Mouse (Mus musculus) lung, postnatal 0 days (tissue): Measurements from ENCODE around the gene B430305J03Rik. TPM values are rescaled to one million over a fixed set of nuclear protein-coding genes. Genes with fewer than 3 reads are reported as not detected.

ENCODE experiments used
- ATAC-seq: fragments of 200-750 bp; cut with Nextera tagmentation; 2 replicates; pipeline ENCODE4 v1.8.0; 2017; ENCODE audit warnings: moderate library complexity
- DNase-seq: peaks from one replicate; pipeline ENCODE4 v3.0.0-alpha.2; 2016; ENCODE audit warnings: low spot score
- H3K27ac ChIP-seq: fragments of 300-500 bp; sonication (generic); 2 replicates; pipeline ENCODE4 v1.5.1; 2014; ENCODE audit warnings: antibody characterized with exemption, mild to moderate bottlenecking, low read length, mixed read lengths
- H3K27me3 ChIP-seq: fragments of 300-500 bp; sonication (generic); replicated peaks from 2 replicates; pipeline ENCODE4 v1.6.1; 2014; ENCODE audit warnings: low read length, mixed read lengths; ENCODE audit not compliant: insufficient read depth
- H3K36me3 ChIP-seq: fragments of 300-500 bp; sonication (generic); 2 replicates; pipeline ENCODE4 v1.6.1; 2014; ENCODE audit warnings: low read length, mixed read lengths; ENCODE audit not compliant: insufficient read depth
- H3K4me1 ChIP-seq: fragments of 300-500 bp; sonication (generic); 2 replicates; pipeline ENCODE4 v1.6.1; 2014; ENCODE audit warnings: antibody characterized with exemption, low read depth, low read length, mixed read lengths; ENCODE audit not compliant: insufficient read depth
- H3K4me2 ChIP-seq: fragments of 300-500 bp; sonication (generic); replicated peaks from 2 replicates; pipeline ENCODE4 v1.6.1; 2014; ENCODE audit warnings: low read depth, mild to moderate bottlenecking, low read length, moderate library complexity, mixed read lengths
- H3K4me3 ChIP-seq: fragments of 300-500 bp; sonication (generic); 2 replicates; pipeline ENCODE4 v1.5.1; 2014; ENCODE audit warnings: low read depth, low read length
- H3K9ac ChIP-seq: fragments of 300-500 bp; sonication (generic); replicated peaks from 2 replicates; pipeline ENCODE4 v1.6.1; 2014; ENCODE audit warnings: low read depth, mild to moderate bottlenecking
- H3K9me3 ChIP-seq: fragments of 300-500 bp; sonication (generic); 2 replicates; pipeline ENCODE4 v1.6.1; 2016; ENCODE audit warnings: low read length, mixed read lengths
- CTCF ChIP-seq: IDR thresholded peaks from 2 replicates; pipeline ENCODE4 v1.5.1; 2016; ENCODE audit warnings: antibody characterized with exemption, mild to moderate bottlenecking
- EP300 ChIP-seq: IDR thresholded peaks from 2 replicates; pipeline ENCODE4 v1.6.1; 2016; ENCODE audit warnings: antibody characterized with exemption, mild to moderate bottlenecking, control low read depth
- WGBS: fragments of 180-500 bp; shearing (Covaris S2); extraction: QIAGEN DNeasy Blood & Tissue Kit; methylation state at CpG from one replicate; pipeline ENCODE4 v1.1.7; 2014; 5-methylcytosine and 5-hydroxymethylcytosine counted together
- polyA plus RNA-seq: library from polyadenylated mRNA; unstranded; fragments of >200 nt; fragmentation: Nextera tagmentation; extraction: Ambion mirVana; gene quantifications from 2 replicates; pipeline ENCODE4 v1.2.1, GENCODE M21; 2015

B430305J03Rik gene
- polyA plus RNA-seq, 1 experiment from 2014 or later, result not detected

- Histone ChIP-seq H3K4me3 (no peak within 1 kb of the TSS), H3K4me2 (no peak within 1 kb of the TSS), H3K27me3 (no peaks in the 10 kb centered on the region), H3K9me3 (no peaks in the 10 kb centered on the region), H3K27ac (no peak within 1 kb of the TSS), H3K36me3 (no peaks in the 10 kb centered on the region), H3K4me1 (0 out of 2 replicates have a peak, but pooled peaks cover 2% of the 10 kb centered on the region), H3K9ac (no peak within 1 kb of the TSS)
- WGBS, result 52% methylated on average over 1 of the region's 1 CpGs
- DNase-seq, result no peak
- TF ChIP-seq EP300, result no peak
- no peak for TF ChIP-seq CTCF
- ATAC-seq, result no peak
These were observed 4.4 kb downstream of the B430305J03Rik start, which contains the start of gene Rap2b for GRCm38 (mm10) chr3:61361338-61361737. TSS of gene Rap2b (plus strand) at chr3:61361638.

- Histone ChIP-seq H3K4me3 (no peak overlapping the region), H3K27ac (no peak overlapping the region), H3K27me3 (no peaks in the 10 kb centered on the region), H3K36me3 (no peaks in the 10 kb centered on the region), H3K9ac (no peak overlapping the region), H3K4me2 (no peak overlapping the region), H3K9me3 (no peaks in the 10 kb centered on the region), H3K4me1 (no peaks in the 10 kb centered on the region)
- ATAC-seq, result no peak
- no peak for TF ChIP-seq CTCF
- TF ChIP-seq EP300, result no peak
- DNase-seq, result no peak
- WGBS, result 45% methylated on average over 7 of the region's 7 CpGs
These were observed 6.9 kb downstream of the B430305J03Rik start for GRCm38 (mm10) chr3:61358756-61359293.

GRCm38 (mm10) chr3:61358107-61358506 is 7.6 kb downstream of the B430305J03Rik start:
- DNase-seq, result no peak

DNA sequence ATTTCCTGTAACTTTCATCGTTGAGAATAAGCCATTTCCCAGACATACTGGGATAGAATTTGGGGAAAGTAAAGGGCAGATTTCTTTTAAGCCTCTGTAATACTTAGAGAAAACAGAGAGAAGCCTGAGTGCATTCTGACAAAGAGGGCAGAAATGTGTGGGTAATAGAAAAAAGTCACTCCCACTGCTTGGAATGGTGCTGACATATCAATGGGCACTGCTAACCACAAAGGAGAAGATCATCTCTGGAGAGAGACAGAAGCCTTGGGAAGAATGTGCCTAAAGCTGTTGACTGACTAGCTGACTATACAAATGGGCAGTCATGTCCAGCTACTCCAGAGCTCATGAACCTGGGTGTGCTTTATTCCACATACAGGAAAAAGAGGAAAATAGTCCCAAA is 10.3 kb downstream of the B430305J03Rik start:
- TF ChIP-seq EP300, result no peak
- no peak for TF ChIP-seq CTCF
- 56% methylated on average over 1 of the region's 1 CpGs for WGBS
- H3K9ac ChIP-seq, result no peak overlapping the region
- H3K4me2 ChIP-seq, result no peak overlapping the region
- H3K27ac ChIP-seq, result no peak overlapping the region
- H3K4me1 ChIP-seq, result no peaks in the 10 kb centered on the region
- DNase-seq (no peak), ATAC-seq (no peak)
- H3K27me3 ChIP-seq, result no peaks in the 10 kb centered on the region
- H3K4me3 ChIP-seq, result no peak overlapping the region
- no peaks in the 10 kb centered on the region for H3K36me3 ChIP-seq
- no peaks in the 10 kb centered on the region for H3K9me3 ChIP-seq

More at GRCm38 (mm10) chr3:61358107-61358506, 7.6 kb downstream of the B430305J03Rik start:
- Histone ChIP-seq H3K9ac (no peak overlapping the region), H3K4me3 (no peak overlapping the region), H3K9me3 (no peaks in the 10 kb centered on the region), H3K27me3 (no peaks in the 10 kb centered on the region), H3K27ac (no peak overlapping the region), H3K4me1 (no peaks in the 10 kb centered on the region), H3K36me3 (no peaks in the 10 kb centered on the region), H3K4me2 (no peak overlapping the region)
- no peak for ATAC-seq
- TF ChIP-seq EP300 (no peak), CTCF (no peak)
- 62% methylated on average over 6 of the region's 6 CpGs for WGBS

DNA sequence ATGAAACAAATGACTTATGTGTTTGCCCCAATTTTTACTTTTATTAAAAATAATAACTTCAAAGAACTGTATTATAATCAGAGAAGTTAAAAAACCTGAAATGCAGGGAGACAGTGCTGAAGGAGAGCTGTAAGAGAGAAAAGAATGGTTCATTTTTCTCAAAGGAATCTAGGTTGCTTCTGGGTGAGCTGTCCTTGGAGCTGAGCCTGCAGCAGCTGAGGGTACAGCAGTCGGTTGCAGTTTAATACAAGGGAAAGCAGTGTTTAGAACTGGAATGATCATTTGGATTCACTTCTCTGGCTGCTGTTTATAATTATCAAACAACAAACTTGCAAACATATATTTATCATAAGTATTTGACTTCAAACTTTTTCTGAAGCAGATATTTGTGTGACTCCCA is 16.3 kb downstream of the B430305J03Rik start:
- H3K4me3 ChIP-seq, result no peak overlapping the region
- H3K36me3 ChIP-seq, result no peaks in the 10 kb centered on the region
- TF ChIP-seq EP300 (no peak), CTCF (no peak)
- ATAC-seq (no peak), DNase-seq (no peak)
- H3K4me1 ChIP-seq, result no peaks in the 10 kb centered on the region
- H3K9me3 ChIP-seq, result no peaks in the 10 kb centered on the region
- H3K9ac ChIP-seq, result no peak overlapping the region
- no peak overlapping the region for H3K27ac ChIP-seq
- no peak overlapping the region for H3K4me2 ChIP-seq
- H3K27me3 ChIP-seq, result no peaks in the 10 kb centered on the region
- WGBS, result 63% methylated on average over 1 of the region's 1 CpGs

GRCm38 (mm10) chr3:61348036-61348614 is 17.6 kb downstream of the B430305J03Rik start:
- Histone ChIP-seq H3K4me1 (no peaks in the 10 kb centered on the region), H3K36me3 (no peaks in the 10 kb centered on the region), H3K27ac (no peak overlapping the region), H3K4me2 (no peak overlapping the region), H3K4me3 (no peak overlapping the region), H3K27me3 (no peaks in the 10 kb centered on the region), H3K9me3 (no peaks in the 10 kb centered on the region), H3K9ac (no peak overlapping the region)
- 71% methylated on average over 4 of the region's 4 CpGs for WGBS
- TF ChIP-seq CTCF, result no peak
- TF ChIP-seq EP300, result no peak
- no peak for ATAC-seq
- DNase-seq, result no peak
